Mouse (Mus musculus) cerebellum, adult 2 months (tissue): ENCODE measurements at regions not wholly inside any gene's neighbourhood (a gene's known extent, or its start where the extent isn't known, plus 50 kb on each side); places are given as distances from the start of the nearest gene placed in this dataset.

Source experiments
- CTCF ChIP-seq: fragments of 200-500 bp; IDR thresholded peaks from 2 replicates; pipeline ENCODE4 v1.5.1; 2011; ENCODE audit warnings: low read depth, mild to moderate bottlenecking, control low read depth, low read length, moderate library complexity, borderline replicate concordance; ENCODE audit not compliant: insufficient read depth
- POLR2A ChIP-seq: fragments of 200-500 bp; IDR thresholded peaks from 2 replicates; pipeline ENCODE4 v1.6.1; 2011; ENCODE audit warnings: low read length, control low read depth, borderline replicate concordance; ENCODE audit not compliant: insufficient read depth

DNA sequence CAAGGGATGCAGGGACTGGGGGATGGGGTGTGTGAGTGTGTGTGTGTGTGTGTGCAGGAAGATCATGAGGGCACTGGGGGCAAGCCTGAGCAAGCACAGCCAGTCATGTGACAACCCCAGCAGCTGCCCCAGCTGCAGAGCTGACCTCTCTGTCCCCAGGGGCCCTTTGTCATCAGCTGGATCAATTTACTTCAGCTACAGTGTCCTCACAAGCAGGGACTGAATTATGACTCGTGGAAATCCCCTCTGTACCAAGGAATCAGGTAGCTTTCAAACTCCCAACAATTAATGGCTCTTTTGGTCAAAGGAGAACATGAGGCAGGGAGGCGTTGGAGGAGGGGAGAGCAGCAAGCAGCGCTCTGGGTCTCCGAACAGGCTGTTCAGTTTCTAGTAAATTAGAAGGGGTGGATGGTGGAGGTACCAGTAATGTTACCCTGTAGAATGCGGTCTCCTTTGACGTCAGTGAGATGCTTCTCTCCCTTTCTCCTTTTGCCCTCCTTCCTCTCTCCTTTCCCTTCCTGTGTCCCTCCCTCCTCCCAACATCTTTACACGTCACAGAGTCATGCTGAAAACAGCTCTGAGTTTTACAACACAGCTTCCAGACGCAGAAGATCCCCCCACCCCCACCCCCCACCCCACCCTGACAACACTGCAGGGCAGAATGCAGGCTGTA lies 106.5 kb downstream of the Tomm20 start:
- TF ChIP-seq POLR2A (no peak), CTCF (no peak)
